Mouse (Mus musculus) left cerebral cortex, postnatal 36 days (tissue): Measurements from ENCODE around the gene Tnrc18. TPM values are rescaled to one million over a fixed set of nuclear protein-coding genes. Genes with fewer than 3 reads are reported as not detected.

Experiments
- DNase-seq, 2 experiments: peaks; one replicate each; pipeline ENCODE4 v3.0.0; 2021 to 2022; ENCODE audit warnings: low spot score in 2 of 2, mixed read lengths in 1 of 2
- intact Hi-C: fragments of 180-260 bp; cut with DNase I; formaldehyde crosslinking; loops from one replicate; pipeline ENCODE4 v1.15.1; 2025
- total RNA-seq, 2 experiments: library from RNA; stranded (reverse); gene quantifications; 2 replicates each; pipeline ENCODE4 v1.2.3; 2021

Tnrc18 gene
- total RNA-seq, 2 experiments from 2014 or later, result 117 to 147 TPM

DNA sequence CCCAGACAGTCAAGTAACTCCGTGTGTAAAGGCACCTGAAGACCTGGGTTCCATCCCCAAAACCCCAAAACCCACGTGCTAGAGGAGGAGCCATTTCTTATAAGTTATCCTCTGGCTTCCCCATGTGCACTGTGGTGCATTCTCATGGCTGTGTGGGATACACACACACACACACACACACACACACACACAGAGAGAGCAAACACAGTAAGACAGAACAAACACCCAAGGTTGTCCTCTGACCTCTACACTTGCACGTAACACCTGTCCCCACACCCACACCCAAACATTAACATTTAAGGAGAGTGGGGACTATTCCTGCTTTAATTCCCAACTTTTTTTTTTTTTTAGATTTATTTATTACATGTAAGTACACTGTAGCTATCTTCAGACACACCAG lies 31.2 kb downstream of the Tnrc18 start:
- intact Hi-C loops, result no loop called here
- no peak for DNase-seq

DNA sequence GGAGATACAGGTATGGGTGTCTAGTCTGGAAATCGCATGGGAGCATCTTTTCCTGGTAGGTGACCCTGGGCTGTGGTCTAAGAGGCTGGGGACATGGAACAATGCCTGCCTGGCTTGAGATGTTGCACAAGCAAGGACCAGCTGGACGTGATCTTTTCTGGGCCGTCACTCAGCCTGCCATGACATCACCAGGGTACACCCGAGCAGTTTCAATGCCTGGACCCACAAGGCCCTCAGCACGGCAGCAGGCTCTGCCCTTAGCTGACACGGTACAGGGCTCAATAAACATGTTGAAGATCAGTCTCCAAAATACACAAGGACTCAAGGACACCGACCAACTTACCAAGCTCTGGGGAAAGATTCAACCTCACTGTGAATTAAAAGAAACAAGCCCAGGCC lies 34.3 kb downstream of the Tnrc18 start:
- intact Hi-C loops, result no loop called here

DNA sequence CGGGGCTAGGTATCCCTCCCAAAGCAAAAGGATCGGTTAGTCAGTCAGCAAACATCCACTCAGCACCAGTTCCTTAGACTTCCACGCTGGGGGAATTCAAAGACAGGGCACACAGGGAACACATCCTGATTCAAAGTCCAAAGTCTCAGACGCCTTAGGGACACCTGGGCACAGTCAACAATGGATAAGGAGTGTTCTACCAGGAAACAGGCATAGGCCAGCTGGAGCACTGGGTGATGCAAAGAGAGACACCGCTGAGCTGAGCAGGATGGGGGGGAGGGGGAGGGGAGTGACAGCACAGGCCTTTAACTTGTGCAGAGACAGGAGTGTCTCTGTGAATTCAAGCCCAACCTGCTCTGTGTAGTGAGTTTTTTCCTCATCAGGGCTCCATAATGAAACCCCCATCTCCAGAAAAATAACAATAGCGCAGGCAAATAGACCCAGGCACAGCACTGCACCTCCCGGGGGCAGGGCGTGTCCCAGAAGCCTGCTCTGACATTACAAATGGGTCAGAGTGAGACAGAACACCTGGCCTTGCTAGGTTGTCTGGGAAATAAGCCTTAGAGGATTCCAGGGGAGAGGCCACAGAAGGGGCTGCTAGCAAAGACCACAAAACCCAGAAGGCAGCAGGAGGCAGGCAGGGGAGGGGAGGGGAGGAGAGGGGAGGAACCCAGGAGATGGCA lies 34.9 kb downstream of the Tnrc18 start:
- intact Hi-C loops, result no loop called here
- no peak for DNase-seq

More for the DNA sequence above, 34.3 kb downstream of the Tnrc18 start:
- DNase-seq, result no peak

DNA sequence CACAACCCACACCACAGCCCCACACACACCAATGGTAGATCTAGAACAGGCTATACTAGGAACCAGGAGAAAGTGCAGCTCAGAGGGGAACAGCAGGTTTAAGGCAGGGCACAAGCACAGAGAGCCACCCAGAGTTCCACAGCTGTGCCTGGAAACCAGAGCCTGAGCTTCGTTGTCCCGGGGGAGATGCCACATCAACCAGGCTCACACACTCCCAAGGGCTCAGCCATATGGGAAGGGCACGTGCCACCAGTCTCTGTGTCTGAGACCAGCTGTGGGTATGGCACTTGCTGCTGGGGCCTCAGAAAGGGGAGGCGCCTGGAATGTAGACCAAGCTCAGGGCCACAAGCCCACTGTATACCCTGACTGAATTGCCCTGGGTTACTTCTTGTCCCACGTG lies 36.9 kb downstream of the Tnrc18 start:
- DNase-seq, result no peak
- intact Hi-C loops, result no loop called here

DNA sequence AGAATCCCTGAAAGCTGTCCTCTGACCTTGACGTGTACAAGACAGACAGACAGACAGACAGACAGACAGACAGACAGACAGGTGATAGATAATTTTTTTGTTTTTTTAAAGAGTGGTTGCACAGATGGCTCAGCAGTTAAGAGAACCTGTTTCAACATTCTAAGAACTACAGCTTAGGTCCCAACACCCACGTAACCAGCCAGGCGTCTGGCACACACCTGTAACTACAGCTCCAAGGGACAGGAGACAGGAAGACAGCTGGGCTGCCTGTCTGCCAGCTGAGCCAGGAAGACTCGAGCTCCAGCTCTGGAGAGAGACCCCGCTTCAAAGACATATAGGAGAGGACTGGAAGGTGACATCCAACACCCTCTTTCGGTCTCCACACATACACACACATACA lies 38.6 kb downstream of the Tnrc18 start:
- intact Hi-C loops, result no loop called here
- no peak for DNase-seq

DNA sequence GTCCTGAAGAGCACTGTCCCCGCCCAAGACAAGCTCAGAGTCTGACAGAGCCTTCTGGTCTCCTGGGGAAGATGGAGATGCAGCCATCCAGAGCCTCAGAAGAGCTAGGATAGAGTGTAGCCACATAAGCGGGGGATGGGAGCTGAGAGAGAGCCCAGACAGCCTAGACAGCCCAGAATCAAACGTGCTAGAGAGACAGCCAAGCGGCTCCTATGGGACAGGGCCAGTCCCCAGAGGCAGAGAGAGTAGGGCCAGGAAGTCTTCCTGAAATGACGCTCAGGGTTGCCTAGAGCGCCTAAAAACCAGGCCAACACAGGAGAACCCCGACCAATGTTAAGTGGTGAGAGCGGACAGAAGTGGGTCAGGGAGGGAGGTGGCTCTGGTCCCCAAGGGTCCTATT lies 39.3 kb downstream of the Tnrc18 start:
- no peak for DNase-seq
- intact Hi-C loops, result no loop called here

DNA sequence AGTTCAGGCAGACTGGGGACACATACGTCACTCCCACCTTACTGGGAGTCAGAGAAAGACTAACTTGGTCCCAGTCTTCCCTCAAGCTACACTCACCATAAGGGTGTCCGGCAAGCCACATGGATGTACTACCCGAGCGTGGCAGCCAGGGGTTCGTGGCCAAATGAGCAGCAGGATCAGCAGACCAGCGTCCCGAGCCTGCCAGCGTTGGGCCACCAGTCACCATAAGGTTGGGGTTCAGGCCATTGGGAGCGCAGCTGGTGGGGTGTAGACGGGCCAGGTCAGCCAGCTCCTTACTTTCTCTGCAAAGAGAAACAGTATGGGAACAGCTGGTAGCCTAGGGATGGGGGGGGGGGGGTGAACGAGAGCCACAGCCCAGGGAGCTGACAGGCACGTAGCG lies 41.4 kb downstream of the Tnrc18 start:
- intact Hi-C loops, result no loop called here
- DNase-seq, result no peak

DNA sequence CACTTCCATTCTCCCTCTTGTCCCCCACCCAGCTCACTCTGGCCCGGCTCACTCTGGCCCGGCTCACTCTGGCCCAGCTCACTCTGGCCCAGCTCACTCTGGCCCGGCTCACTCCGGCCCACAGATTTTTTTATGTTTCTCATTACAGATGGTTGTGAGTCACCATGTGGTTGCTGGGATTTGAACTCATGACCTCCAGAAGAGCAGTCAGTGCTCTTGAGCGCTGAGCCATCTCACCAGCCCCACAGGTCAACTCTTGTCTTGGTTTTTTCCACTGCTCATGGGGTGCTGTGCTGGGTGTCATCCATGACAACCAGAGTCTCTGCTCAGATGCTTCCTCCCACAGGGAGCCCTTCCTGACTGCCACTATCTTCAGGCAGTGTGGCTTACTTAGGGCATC lies 42.7 kb downstream of the Tnrc18 start:
- intact Hi-C loops, result no loop called here
- no peak for DNase-seq

DNA sequence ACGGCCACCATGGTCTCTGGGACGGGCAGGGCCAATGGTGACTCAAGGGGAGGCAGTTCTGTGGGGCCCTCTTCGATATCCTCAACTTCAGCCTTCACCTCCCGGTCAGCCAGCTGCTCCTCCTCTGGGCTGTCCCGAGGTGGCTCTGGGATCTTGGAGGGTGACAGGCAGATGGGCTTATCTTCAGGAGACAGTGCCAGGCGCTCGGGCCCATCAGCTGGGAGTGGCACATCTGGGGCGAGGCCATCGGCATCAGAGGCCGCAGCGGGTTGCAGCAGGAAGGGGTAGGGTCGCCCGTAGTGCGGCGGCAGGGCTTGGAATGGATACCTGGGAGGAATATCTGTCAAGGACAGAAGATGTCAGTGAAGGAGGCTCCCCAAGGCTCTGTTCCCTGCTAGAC lies 45.5 kb downstream of the Tnrc18 start:
- DNase-seq, result no peak
- intact Hi-C loops, result no loop called here

DNA sequence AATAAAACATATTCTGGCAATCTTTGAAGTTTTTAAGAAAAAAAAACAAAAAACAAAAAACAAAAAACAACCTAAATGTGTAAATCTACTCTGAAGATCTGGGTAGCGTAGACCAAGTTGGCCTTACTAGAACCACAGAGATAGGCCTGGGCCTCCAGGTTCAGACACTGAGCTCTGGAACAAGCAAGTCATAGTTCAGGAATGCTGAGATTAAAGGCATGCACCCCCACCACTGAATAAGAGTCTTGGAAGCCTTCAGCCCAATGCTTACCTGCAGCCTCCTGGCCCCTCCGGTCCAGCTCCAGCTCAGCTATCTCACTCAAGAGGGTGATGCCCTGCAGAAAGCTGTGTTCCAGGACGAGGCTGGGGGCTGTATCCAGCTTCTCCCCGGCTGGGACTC lies 46.4 kb downstream of the Tnrc18 start:
- DNase-seq, result no peak
- intact Hi-C loops, result no loop called here

DNA sequence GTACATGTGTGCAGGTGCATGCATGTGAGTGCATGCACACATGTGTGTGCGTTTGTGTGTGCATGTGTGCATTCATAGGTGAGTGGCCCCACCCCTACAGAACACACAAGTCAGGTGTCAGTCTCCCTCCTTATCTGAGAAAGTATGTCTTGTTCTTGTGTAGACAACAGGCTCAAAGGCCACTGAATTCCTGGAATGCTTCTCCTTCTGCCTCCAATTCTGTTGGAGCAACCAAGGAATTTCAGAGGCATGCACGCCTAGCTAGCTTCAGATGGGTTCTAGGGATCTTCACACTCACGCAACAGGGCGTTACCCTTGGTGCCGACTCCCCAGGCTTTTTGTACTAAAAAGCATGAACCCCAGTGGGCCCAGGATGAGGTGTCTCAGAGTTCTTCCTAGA lies 47.8 kb downstream of the Tnrc18 start:
- intact Hi-C loops, result loop anchor here (2.0 kb wide), 1 partner anchor 107 kb away; no protein-coding TSS in a partner anchor
- DNase-seq, result no peak

DNA sequence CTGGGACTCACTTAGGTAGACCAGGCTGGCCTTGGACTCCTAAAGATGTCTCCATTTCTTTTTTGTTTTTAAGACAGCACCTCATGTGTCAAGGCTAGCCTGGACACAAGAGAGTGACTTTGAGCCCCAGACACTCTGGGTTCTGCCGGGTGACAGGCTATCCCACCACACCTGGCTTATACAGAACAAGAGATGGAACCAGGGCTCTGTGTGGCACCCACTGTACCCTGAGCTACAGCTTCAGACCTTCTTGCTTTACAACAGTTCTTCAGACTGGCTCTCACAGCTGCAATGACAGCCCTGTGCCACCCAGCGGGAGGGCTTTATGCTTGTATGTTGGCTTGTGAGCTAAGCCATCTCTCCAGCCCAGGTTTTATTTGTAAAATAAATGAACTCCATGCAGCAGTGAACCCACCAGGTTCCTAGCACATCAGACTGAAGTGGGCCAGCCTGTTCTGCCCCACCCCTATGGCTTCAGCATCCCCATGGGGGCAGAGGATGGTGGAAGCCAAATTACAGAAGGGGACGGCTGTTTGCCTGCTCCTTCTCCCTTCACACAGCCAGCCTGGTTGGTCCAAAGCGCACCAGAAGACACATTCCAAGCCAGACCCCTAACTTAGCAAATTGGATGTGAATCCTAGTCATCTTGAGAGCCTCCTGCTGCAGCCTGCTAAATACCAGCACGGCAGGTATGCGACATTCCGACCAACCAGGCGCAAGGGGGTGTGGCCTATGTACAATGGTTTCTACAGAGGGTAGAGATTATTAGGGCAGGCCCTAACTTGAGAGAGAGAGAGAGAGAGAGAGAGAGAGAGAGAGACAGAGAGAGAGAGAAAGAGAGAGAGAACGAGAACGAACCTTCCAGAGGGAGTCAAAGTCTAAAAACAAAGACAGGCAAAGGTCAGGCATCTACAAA lies 48.9 kb downstream of the Tnrc18 start:
- DNase-seq, result no peak
- intact Hi-C loops, result loop anchor here (2.0 kb wide), 1 partner anchor 108 kb away; no protein-coding TSS in a partner anchor

DNA sequence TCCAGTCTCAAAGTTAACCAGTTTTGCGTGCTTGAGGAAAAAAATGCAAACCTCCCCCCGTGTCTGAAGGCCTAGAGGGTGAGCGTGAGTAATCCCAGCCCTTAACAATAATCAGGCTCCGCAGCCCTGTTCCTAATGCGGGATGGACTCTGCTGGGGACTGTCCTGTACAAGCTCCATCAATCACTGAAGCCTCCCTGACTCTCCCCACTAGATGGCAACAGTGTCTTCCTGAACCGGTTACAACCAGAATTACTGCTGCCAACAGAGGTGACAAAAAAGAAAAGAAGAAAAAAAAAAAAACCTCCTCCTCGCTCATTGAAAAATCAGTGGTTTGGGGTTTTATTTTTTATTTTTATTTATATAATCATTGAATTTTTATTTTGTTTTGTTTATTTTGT lies 49.5 kb downstream of the Tnrc18 start:
- DNase-seq, result peak; percentile 50 to 73
- intact Hi-C loops, result loop anchor here (2.0 kb wide), 1 partner anchor 109 kb away; no protein-coding TSS in a partner anchor

DNA sequence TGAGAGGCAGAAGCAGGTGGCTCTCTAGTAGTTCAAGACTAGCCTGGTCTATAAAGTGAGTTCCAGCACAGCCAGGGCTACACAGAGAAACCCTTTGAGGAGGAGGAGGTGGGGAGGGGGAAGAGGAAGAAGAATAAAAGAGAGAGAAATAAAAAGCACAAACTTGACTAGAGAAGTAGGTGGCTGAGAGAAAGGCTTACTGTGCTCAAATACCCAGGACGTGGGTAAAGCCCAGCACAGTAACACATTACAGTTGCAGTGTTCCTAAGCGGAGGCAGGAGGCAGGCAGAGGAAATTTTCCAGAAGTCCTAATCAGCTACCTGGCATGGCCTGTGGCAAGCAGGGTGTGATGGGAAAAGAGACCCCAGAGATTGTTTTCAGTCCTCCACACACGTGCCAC lies 50.8 kb downstream of the Tnrc18 start:
- intact Hi-C loops, result no loop called here
- DNase-seq, result no peak

DNA sequence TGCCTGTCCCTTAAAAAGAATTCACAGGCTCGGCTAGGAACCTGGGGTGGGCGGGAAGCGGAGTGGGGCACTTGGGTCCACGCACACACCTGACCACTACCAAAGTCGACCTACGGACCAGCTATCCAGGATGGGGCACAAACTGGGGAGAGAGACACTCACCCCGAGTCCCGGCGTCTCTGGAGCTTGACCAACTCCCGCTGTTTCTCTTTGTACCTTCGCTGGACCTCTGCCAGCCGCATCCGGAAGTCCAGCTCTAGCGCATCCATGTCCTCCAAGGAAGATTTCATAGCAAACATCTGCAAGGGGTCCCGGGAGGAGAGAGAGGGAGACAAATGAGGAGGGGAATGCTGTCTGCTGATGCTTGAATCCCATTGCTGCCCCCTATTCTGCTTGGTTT lies 52.6 kb downstream of the Tnrc18 start:
- intact Hi-C loops, result no loop called here
- DNase-seq, result no peak

DNA sequence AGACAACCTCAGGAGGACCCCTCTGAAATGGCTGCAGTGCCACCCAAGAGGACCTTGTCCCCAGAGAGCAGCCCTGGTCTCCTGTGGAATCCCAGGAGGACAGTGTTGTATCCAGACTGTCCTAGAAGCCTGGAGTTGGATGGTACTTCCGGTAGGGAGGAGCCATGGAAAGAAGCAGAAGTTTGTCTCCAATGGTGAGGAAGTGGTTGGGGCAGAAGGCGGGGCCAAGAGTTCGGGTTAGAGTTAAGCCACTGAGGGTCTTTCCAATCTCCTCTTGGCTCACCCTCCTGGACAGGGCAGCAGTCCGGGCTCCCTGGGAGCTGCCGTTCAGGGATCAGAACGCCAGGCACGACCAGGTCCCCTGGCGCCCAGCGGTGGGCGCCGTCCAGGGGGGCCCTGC lies 53.2 kb downstream of the Tnrc18 start:
- no peak for DNase-seq
- intact Hi-C loops, result no loop called here

DNA sequence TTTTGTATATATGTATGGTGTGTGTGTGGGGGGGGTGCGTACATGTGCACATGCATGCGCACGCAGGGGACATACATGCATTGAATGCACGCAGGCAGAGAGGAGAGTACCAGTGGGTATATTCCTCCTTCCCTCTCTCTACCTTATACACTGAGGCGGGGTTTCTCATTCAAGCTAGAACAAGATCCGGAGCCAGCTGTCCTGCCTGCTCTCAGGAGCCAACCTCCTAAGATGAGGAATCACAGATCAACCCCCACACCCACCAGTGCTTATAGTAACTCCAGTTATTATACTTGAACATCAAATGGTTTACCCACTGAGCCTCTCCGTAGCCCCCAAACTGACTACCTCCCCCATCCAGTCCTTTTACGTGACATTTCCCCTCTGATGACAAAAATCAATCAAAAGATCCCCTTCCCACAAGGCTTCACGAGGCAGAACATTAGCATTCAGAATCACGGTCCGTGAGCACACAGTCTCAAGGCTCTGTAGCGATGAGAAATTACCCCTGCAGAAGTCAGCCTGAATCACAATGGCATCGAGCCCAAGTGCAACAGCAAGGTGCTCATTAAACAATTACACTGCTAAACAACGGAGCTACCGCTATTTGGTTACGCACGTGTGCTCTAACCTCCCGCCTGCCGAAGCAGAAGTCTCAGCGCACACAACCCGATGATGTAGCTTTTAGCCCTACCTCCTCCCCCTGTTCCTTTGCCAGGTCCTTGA lies 55.2 kb downstream of the Tnrc18 start:
- DNase-seq, result no peak
- intact Hi-C loops, result loop anchor here (2.0 kb wide), 1 partner anchor 55 kb away; the partner anchor contains the start of gene Tnrc18

DNA sequence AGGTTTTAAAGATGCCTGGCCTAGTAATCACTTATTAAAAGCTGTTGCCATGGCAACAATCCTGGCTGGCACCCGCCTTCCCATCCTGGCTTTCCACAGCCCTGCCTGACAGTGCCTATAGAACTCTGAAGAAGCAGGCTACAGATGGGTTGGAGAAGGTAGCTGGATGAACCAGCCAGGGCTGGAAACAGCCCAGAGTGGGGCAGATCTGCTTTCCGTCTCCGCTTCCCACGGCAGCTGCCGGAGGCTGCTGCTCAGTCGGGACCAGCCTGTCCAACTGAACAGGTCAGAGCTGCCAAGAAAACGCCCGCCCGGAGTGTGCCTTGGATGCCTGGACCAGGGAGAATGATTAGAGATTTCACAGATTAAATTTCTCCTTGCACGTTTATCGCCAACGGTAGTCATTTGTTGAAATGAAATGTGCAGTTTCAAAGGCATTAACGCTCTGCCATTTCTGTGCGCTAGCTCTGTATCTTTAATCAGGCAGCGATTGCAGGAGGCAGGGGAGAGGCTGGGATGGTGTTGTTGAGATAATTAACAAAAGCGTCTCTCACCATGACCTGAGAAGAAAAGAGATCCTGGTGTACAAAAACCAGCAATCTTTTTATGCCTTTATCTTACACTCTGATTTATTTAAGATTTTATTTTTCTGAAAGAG lies 56.0 kb downstream of the Tnrc18 start:
- intact Hi-C loops, result no loop called here
- DNase-seq, result peak; percentile 73 to 81

DNA sequence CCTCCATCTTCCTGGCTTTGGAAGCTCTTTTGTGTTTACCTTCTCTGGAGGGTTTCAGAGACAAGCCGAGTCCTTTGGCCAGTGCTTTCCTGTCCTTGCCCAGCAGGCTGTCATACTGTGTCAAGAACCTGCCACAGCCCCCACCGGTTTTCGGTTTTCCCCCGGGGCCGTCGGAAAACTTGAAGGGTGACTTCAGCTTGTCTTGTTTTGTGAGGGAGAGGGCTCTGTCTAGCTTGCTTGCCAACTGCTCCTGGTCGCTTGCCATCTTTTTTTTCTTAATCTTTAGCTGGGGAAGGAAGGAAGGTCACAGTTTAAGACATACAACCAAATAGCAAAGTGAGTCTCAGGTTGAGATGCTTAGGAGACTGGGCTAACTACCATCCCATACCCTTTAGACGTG lies 57.7 kb downstream of the Tnrc18 start:
- no peak for DNase-seq
- intact Hi-C loops, result no loop called here

DNA sequence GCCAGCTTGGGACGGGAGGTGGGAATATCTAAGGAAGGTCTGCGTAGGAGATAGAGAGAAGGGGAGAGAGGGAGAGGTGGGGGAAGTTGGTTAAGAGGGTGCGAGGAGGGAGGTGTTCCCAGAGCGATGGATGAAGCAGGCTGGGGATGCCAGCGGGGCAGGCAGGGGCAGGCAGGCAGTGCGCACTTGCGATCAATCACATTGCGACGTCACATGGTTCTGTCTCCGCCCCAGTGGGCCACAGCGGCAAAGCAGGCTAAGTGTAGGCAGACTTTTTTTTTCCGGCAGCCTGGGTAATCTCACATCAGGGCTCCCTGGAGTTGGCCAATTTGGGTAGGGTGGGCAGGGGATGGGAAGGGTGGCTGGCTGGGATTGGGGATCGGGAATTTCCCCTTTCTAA lies 65.2 kb downstream of the Tnrc18 start:
- peak in 1 of 2 experiments; percentile 23 for DNase-seq
- intact Hi-C loops, result no loop called here
